Mouse (Mus musculus) monocyte, adult 2 months (primary cell): Measurements from ENCODE around the gene Zdhhc3.

ENCODE experiments used
- DNase-seq, 2 experiments: peaks; one replicate each; pipeline ENCODE4 v3.0.0; 2022; ENCODE audit warnings: low spot score in 2 of 2, low read depth in 1 of 2

Gene Zdhhc3

DNA sequence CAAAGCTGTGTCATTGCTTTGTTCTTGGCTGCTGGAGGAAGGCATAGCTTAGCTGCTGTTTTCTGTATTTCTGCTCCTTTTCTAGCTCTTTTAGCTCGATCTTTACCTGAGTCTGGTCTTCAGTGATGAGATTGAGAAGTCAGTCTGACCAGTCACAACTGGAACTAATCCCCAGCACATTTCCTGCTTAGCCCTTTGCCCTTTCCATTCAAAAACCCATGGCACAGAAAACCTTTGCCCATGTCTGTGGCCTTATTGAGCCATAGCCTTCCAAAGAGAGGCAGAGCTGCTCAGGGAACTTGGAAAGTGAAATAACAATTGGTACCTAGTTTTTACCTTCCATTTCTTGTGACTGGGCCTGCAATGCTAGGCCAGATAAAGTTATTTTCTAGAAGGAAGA is 2.6 kb upstream of the Zdhhc3 start:
- no peak for DNase-seq

DNA sequence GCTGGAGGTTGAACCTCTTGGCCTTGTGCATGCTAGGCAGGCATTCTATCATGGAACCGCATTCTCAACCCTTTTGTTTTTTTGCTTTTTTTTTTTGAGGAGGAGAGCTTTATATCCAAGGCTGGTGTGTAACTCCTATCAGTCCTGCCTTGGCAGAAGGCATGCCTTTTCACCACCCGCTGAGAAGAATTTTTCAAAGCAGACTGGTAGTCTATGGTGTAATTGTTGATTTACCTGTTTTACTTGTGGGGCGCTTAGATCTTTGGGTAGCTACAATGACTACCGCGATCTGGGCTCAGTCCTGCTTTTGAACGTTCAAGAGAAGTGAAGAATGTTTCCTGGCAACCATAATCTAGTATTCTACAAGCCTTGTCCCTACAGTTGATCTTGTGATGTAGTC is 926 bp upstream of the Zdhhc3 start:
- no peak for DNase-seq

DNA sequence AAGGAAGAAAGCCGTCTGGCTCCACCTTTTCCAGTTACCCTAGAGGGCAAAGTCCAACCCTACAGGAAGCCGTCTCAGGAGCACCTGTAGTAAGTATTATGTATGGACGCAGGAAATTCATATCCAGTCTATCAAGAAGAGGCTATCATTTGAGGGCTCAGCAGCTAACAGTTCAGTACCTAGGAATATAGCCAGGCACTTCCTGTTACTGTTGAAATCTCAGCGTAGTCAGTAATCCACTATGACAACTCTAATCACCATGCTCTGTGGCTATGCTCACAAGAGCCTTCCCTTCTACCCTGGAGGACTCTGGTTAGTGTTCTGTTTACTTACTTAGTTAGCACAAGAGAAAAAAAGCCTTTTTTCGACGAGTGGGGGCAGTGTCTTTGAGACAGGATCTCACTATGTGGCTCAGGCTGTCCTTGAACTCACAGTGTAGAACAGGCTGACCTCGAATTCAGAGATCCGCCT is 1.2 kb downstream of the Zdhhc3 start:
- DNase-seq: no peak

DNA sequence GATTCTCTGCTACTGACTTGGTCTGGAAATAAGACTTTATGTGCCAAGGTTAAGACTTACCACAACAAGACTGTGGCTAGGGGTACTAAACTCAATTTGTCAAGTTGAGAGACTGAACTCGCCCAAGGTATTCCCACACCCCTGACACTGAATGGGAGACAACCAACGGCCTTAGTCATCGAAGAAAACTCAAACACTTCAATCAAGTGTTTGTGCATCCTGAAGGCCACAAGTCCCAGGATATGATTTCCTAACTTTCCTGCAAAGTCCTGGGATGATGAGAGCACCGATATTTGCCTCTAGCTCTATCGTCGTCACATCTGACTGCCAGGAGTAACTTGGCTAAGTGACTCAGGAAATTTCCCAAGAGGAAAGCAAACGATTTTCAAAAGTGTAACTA is 3.8 kb downstream of the Zdhhc3 start:
- DNase-seq: no peak

DNA sequence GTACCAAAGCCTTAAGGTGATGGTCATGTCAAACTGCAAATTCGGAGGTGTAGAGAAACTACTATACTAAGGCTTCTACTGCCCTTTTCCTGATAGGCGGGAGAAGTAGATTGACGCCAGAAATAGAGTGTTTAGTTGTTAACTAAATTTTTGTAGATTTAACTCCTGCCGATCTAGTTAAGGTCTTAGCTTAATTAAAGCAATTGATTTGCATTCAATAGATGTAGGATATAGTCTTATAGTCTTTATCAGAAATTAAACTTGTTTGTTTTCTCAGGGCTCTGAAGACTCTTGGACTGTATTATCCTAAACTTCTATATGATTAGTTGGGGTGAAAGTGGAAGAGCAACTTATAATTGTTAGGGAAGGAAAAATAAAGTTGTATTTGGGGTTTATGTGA is 5.8 kb downstream of the Zdhhc3 start:
- no peak for DNase-seq

DNA sequence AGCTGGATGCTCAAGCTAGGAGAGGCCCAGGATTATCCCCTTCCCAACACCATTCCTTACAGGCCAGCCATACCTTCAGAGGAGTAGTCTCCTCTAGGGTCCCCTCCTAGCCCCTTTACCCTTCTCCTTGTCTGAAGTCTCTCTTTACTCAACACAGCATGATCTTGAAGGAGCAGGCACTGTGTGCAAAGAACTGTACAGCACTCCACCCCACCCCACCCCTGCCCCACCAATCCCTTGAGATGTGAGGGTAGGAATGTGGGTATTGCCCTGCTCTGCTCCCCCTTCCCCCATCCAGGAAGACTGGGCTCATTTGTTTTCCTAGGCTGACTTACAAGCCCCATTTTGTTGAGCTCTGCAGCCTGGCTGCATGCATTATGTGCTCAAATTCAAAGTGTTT is 8.6 kb downstream of the Zdhhc3 start:
- DNase-seq: no peak

DNA sequence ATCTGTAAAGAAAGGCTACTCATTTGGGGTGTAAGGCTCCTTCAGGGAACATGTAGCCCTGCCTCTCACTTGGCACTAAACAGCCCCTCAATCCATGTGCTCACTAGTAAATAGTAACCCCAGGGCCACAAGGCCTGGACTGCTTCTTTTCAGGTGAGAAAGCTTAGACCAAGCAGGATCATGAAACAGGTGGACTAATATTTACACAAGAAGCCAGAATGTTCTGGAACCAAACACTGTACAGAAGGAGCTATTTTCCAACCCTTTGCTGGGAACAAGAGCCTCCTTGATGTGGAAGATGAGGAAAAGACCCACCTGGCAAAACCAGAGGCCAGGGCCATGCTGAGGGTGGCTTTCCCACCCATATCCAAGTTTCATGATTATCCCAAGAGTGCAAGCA is 9.6 kb downstream of the Zdhhc3 start:
- DNase-seq: no peak

DNA sequence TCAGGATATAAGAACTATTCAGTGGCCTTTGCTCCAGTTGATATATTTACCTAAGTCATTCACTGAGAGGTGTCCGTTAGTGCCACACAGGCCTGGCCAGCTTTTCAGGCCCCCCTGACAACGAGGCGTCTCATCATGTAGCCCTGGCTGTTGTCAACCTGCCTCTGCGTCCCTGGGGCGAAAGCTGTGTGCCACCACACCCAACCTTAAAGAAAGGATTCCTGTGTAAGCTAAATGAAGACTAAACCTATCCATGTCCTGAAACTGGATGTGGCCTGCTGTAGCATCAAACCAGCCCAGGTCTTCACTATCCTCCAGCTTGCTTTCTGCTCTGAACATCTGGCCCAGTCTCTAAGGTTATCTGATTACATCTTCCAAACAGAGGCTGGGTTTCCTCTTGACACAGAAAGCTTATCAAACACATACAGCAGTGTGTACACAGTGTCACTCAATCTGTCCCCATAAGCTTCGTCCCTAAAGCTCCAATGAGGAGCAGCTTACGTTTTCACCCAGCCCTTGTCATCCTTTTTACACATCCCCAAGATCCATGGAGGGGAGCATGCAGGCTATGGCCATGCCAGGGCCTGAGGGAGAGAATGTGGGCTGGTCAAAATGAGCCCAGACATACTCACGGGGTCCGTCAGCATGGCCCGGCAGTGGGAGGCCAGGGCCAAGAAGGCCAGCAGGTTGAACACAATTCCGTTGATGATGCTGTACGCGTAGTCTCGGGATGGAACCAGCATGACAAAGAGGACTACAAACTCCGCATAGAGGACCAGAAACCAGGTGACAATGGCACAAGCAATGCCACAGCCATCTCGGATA is 13.2 kb downstream of the Zdhhc3 start:
- no peak for DNase-seq

DNA sequence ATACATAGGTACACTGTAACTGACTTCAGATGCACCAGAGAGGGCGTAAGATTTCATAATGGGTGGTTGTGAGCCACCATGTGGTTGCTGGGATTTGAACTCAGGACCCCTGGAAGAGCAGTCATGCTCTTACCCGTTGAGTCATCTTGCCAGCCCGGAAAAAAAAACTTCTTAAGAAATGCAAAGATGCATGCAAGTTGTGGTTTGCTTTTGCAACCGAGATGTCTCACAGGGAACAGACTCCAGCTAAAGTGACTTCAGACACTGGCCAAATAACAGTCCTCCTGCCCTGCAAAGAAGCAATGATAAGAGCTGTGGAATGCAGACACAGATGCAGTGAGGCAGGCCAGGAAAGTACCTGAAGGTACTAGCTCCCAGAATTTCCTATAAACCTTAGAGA is 22.2 kb downstream of the Zdhhc3 start:
- DNase-seq: no peak

DNA sequence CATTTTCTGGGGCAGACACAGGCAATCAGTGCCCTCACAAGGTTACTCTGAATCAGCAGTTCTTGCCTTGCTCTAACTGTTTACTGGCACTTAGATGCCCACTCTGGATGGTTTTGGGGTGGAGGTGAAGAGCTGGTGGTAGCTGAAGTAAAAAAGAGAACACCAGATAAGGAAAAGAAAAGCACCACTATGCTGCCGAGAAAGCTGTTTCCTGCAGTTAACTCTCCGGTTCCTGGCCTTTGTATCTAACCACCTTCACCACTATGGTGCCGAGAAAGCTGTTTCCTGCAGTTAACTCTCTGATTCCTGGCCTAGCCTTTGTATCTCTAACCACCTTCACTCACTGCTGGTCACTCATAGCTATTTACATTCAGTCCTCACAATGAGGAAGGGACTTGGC is 25.4 kb downstream of the Zdhhc3 start:
- no peak for DNase-seq

DNA sequence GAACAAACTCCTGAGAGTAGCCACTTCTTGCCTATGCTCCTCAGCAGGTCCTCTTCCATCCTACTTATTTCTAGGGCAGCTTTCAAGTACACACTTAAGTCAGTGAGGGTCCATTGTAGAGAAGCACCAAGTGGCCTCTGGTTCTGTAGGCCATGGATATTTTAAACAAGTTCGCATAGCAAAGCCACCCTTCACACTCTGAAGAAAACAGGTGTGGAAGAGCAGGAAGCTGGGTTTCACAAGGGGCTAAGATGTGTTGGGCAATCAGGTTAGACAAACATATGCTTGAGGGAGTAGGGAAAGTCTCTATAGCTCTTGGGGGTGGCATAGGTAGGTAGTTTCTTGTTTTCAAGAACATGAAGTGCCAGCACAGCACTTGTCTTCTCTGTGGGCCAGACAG is 27.6 kb downstream of the Zdhhc3 start:
- DNase-seq: no peak

DNA sequence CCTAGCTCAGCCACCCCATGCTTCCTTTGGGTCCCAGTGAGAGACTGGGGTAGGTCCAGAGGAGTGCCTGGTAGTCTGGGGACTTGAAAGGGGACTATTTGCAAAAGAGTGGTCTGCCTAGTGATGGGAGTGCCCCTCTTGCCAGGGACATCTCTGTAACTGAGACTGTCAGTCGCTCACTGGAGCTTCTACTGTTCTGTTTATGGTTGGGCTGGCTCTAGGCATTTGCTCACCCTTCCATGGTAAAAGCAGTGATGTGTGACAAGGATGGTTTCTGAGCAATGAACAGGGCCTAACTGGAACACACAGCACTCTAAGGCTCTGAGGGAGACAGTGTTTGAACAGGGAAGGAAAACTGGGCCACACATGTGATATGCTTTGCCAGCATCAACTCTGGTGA is 32.2 kb downstream of the Zdhhc3 start:
- DNase-seq: no peak

DNA sequence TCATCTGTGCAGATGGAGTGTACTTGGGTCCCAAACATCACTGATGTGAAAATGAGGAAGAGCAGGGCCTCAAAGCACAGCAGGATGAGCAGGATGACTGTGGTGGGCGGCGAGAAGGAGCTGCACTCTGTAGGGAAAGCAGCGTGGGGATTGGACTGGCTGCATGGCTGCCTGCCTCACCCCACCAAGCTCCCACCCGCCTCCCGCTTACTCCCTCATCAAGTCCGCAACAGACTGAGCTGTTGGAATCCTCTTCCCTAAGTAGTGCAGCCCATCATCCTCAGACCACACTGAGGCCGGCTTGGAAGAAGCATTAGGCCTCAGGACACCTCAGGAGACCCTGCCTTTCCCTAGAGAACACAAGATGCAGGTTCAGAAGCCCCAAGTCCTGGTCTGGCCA is 32.6 kb downstream of the Zdhhc3 start:
- no peak for DNase-seq

DNA sequence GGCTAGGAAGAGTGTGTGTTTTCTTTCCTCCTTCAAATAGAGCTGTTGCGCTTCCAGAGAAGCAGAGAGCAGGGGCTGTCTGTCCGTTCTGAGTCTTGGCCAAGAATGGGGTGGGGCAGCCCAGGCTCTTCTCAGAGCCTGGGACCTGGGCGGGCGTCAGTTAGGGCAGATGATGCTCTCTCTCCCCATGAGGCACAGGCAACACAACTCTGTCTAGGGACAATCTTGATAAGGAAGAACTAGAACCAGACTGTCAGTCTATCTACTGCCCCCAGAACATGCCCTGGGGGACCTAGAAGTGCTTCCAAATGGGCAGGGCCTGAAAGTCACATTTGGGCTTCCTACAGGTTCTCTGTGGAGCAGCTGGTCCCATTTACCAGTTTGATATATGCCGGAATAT is 33.9 kb downstream of the Zdhhc3 start:
- DNase-seq: no peak

DNA sequence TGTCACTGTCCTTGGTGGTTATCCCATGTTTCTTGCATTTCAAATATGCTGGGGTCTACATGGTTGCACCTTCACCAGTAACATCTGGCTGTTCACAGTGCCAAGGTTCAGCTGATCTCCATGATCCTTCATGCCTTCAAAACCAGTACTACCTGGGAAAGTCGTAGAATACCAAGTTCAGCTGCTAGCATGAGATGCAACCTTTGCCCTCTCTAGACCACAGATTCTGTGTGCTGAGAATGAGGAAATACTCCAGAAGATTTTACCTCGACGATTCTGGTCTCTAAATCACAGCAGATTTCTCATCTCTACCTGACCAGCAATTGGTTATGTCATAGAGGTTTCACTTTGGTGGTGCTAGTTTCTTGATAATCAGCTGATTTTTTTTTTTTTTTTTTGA is 52.8 kb downstream of the Zdhhc3 start:
- no peak for DNase-seq

DNA sequence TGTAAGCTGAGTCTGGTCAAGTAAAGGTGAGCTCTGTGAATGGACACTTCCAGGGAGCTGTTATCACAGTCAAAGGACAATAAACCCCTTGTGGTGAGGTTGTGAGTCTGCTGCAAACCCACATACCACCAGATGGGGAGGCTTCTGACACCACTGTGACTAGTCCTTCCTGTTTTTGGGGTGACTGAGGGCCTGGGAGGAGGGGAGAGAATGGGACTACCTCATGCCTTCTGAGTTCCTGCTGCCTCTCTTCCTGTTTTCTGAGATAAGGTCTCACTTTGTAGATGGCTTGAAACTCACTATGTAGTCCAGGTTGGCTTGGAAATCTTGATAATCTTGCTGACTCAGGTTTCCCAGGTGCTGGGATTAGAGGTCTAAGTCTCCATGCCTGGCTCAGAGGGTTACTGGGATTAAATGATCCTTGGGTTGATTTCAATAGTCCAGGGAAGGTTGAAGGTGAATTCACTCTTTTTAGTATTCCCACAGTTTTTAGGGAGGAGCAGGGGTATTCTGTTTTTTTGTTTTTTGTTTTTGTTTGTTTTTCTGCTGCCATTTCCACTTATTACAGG is 54.2 kb downstream of the Zdhhc3 start:
- no peak for DNase-seq

DNA sequence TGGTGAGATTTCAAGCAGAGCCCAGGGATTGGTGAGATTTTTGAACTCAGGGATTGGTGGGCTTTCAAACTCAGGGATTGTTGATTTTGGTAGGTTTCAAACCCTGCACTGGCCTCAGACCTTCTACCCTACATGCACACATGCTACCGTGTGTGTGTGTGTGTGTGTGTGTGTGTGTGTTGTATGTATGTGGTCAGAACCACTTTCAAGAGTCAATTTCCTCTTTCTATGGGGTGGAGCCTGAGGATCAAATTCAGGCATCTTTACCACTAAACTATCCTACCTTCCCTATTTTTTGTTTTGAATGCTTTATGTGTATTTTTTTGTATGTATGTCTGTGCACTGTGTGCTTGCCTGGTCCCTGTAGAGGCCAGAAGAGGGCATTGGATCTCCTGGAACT is 65.3 kb downstream of the Zdhhc3 start:
- DNase-seq: no peak

DNA sequence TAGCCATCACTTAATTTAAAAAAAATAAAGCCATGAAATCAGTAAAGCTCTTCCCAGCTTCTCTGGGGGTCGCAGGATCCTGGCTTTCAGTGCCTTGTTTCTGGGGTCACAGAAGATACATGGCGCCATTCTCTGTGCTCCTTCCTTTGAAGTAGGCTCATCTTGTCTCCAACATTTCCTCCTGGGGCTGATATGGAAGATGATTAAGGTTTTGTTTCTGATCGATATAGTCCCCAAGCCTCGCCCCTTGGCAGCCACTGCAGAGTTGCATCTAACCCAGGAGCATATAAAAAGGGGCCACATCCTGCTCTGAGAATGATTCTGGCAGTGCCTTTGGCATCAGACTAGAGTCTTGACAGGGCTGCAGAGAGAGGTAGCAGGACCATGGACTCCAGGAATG is 78.6 kb downstream of the Zdhhc3 start, which contains the start of gene Tgm4:
Gene Tgm4, plus strand, starts transcription at position 301 of the 400 bp plus-strand sequence.
- DNase-seq: no peak

DNA sequence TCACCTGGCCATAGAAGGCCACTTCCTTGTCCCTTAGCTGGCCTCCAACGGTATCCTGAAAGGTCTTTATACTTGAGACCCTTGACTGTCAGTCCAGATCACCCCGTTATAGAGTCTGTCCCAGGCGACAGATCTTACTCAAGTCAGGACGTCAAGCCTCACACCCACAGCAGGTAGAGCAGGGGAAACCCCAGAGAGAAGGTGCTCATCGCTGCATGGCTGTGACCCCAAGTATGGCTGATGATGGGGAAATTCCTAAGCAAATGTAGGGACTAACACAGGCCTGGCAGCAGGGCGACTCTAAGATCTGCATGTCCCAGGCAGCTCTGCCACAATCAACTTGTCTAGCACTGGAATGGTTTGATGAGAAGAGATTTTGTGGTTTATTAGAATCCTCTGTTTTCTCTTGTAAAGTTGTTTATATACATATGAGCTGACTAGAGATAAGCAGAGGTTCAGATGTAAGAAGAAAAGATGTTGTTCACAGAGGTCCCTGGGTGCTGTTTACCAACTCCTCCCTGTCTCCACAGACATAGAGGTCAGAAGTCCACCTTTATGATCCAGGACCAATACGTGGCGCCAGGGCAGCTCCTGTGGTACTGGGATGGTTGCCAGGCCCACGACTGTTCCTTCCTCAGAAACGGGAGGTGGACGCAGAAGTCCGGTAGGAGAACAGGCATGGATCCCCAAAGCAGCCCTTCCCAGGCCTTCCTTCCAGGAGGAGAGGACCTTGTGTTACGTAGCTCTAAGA is 81.3 kb downstream of the Zdhhc3 start:
- no peak for DNase-seq

DNA sequence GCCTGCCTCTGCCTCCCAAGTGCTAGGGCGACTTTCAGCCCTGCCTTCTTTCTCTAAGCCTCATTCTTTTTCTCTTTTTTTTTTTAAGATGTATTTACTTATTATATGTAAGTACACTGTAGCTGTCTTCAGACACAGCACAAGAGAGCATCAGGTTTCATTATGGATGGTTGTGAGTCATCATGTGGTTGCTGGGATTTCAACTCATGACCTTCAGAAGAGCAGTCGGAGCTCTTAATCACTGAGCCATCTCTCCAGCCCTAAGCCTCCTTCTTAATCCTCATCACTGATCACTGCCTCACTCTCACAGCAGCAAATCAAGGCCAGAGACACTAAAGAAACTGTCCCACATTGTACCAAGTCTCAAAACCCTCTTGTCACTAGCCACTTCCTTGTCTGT is 88.8 kb downstream of the Zdhhc3 start:
- no peak for DNase-seq

DNA sequence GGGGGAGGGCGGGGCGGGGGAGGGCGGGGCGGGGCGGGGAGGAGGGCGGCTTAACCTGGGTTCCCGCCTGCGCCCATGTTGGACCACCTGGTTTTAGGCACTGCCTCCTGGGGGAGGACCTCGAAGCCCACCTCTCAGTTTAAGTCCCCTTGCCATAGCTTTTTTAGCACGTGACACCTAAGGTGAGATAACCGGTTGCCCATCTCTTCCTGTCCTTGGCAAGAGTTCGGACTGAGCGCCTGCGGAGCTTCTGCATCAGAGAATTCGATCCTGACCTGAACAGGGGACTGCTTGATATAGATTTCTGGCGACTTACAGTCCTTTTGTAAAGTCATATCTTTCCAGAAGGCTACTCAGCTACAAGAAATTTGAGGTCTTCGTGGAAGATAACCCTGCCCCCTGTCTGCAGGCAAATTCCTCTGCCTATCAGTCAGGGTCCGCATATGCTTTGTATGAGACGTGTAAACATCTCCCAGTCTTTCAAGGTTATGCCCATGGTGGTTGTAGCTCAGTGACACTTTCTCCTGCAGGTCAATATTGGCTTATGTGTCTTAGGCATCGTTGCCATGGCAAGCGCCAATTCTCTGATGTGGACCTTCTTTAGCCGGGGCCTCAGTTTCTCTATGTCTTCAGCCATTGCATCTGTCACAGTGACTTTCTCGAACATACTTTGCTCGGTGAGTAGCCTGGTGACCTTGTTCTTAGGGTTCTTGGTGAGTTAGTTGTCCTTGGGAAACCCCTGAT is 91.2 kb downstream of the Zdhhc3 start:
- DNase-seq: no peak
